Mouse (Mus musculus): ENCODE results near the gene Slc25a12.

Slc25a12 gene

DNA sequence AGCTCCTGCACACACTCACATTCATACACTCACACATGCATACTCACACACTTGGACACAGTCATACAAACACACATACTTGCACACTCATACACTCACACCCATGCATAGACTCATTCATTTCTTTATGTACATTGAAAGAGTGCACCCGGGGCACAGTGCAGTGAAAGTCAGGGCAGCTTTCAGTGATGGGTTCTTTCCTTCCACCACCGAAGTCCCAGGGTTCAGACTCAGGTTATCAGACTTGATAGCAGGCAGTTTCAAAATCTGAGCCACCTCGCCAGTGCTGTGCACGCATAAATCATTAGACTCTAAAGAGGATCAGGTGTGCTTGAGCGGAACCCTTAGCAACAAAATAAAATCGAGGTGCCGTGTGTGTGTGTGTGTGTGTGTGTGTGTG lies 17.4 kb downstream of the Slc25a12 start:
- DNase-seq (ENCODE audit: low spot score in 2 of 2) = no peak

DNA sequence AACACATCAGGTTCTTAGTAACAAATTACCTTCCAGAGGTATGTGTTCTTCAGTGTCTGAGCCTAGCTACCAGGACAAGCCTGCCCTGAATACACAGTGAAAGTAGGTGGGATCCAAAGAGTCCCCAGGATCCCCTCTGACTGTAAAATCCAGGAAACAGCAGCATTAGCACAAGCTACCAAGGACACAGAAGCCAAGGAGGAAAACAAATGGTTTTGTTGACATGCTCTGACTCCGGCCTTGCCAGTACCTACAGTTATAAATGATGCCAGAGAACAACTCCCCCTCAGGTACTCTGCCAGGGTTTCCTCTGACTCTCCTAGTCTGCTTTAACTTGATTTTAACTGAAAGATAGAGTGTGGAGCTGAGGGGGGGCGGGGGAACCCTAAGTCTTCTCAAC lies 18.0 kb downstream of the Slc25a12 start:
- no peak for DNase-seq (ENCODE audit: low spot score in 2 of 2)

DNA sequence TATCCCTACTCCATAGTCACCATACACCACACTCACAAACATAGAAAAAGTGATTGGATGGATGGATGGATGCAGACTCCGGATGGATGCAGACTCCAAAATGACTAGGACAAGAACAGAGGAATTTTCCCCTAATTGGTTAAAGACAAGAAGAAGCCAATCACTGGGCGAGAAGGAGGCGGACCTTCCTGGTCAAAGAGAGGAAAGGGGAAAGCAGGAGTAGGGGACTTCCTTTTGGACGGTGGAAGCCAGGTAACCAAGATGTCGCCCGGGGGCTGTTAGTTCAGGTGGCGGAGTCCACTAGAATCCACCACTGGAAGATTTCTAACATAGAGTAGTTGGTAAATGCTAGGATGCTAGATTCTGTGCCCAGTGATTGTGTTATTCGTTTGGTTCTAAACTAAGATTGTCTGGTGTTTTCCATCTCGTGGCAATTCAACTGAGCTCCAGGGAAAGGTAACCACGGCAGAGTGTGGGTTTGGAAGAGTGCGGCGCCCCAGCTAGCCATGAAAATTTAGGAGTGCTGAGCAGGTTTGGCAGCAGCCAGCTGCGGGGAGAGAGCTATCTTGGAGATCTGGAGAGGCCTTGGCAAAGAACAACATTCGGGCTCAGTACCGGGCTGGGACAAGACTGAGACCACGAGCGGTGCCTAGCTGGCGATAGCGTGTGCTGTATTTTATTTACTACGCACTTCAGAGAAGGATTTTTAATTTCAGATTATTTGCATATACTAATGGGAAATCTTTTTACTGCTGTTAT lies 19.6 kb downstream of the Slc25a12 start:
- DNase-seq (ENCODE audit: low spot score in 2 of 2) = no peak

DNA sequence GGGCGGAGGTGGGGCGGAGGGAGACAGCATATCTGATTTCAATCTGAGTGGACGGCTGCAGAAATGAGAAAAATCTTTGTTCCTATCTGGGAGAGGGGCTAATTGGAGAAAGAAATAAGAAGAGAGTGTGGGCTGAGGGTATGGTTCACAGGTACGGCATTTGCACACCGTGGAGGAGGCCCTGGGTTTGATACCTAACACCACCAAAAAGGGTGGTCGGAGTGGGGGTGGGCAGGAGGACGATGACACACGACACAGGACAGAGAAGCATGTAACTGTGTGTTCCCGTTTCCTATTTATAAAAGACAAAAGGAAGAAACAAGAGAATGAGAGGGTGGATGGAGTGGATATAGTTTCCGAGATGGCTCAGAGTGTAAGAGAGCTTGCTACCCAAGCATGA lies 20.4 kb downstream of the Slc25a12 start:
- DNase-seq (ENCODE audit: low spot score in 2 of 2) = no peak

- no peak for DNase-seq (ENCODE audit: low spot score in 2 of 2)
Observed at GRCm38 (mm10) chr2:71343884-71344640, 23.5 kb downstream of the Slc25a12 start.

DNA sequence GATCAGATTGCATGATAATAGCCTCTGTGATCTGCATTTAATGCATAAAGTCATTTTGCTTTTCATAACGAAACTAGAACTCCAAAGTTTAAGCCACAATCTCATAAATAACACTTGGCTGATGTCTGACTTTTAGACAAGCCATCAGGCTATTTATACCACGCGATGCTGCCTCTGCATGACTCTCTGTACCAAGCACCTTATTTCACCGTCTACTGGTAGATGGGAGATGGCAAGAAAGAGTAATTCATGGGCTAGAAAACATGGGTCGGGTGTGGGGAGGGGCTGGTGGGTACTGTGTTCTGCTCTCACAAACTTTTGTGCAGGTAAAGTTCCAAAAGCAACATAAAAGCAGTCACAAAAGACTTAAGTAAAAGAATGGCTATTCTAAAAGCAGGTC lies 27.4 kb downstream of the Slc25a12 start:
- DNase-seq (ENCODE audit: low spot score in 2 of 2) = no peak

DNA sequence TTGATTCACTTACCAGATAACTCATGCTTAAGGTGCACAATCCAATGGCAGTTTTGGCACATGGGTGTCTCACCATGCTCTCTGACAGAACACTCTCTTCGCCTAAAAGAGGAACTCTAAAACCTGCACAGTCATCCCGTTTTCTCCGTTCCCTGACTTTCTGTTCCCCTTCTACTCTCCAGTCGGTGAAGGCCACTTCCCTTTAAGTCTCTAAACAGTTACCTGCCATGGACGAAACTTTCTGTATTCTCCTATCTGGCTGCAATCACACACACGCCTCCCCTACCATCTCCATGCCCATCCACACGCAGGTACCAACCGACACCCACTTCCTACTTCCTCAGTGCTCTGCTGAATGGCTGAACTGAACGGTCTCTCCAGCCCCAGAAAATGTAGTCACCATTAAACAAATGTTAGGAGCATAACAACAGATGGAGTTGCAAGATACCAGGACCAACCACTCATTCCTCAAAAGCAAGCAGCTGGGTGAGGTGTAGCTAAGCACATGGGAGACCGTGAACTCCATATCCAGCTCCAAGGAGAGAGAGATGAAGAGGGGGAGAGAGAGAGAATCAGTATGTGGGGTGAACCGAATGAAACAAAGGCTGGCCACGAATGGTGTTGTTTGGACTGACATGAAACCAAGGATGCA lies 29.3 kb downstream of the Slc25a12 start:
- peak in 1 of 2 experiments; percentile 11 for DNase-seq (ENCODE audit: low spot score in 2 of 2)

DNA sequence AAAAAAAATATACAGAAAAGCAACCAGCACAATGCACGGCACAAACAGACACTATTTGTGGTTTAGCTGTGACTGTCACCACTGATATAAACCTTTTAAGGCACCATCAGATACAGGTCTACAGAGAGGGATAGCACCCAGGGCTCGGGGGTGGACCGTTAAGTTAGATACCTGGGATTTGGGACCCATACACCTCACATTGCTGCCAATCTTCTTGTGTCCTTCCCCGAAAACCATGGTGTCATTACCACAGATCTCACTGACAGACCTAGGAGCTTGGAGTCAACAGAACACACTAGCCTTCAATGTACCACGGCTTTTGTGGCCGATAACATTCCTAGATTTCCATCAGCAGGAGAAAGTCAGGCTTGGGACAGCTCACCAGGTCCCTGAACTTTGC lies 30.9 kb downstream of the Slc25a12 start:
- DNase-seq (ENCODE audit: low spot score in 2 of 2) = no peak

DNA sequence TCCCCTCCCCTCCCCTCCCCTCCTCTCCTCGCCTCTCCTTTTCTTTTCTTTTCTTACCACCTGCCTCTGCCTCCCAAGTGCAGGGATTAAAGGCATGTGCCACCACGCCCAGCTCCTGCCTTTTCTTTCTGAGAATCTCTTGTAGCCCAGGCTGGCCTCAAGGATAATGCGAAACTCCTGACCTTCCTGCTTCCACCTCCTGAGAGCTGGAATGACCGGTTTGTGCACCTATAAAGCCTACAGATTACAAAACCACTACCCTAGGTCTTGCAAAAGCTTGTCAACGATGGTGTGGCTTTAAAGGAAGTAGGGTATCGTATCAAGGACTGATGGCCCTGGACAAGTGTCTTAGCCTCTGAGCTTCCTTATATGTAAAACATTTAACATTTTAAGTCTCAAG lies 31.3 kb downstream of the Slc25a12 start:
- no peak for DNase-seq (ENCODE audit: low spot score in 2 of 2)

DNA sequence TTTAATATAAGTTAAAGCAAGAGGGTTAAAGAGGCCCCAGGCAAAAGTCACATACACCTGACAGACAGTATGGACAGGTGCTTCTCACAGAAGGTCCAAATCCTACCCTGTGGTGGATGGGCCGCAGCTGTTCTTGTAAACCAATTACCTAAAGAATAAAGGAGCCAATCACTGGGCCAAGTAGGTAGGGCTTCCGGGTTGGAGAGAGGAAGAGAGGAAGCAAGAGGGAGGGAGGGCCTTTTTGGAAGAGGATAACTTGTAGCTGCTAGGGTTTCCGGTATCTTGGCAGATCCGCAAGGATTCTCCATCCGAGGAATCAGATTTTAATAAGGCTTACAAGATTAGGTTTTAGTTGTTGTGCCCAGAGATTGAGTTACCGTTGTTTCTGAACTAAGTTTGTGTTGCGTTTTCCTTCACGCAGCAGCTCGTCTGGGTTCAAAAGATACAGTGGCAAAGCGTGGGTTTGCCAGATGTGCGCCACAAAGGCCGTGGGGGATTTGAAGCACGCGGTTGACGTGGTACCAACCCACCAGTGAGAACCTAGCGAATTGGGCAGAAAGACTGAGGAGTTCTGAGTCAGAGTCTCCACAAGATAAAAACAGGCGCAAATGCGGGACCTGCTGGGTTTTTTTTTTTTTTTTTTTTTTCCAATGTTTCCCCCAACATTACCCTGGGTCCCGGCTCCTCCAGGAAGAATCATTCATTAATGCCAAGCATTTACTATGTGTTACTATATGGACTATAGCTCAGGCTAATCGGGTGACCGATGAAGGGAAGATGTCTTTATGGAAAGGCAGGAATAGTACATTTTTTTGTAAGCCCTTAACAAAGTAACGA lies 33.3 kb downstream of the Slc25a12 start:
- no peak for DNase-seq (ENCODE audit: low spot score in 2 of 2)

DNA sequence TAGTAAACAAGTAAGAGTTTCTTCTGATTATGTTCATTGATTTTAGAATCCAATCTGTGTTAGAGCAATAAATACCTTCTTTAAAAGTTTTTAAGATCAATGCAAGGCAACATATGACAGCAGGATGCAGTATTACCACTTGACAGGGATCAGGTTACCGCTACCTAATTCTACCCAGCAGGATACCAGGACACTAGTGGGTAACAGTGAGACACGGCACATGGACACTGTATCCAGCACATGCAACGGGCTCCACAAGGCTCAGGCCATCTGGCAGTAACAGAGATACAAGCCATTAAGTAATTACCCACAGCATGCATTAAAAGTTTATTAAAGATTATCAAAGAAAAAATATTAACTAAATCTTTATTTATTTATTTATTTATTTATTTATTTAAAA lies 37.8 kb downstream of the Slc25a12 start:
- DNase-seq (ENCODE audit: low spot score in 2 of 2) = no peak

DNA sequence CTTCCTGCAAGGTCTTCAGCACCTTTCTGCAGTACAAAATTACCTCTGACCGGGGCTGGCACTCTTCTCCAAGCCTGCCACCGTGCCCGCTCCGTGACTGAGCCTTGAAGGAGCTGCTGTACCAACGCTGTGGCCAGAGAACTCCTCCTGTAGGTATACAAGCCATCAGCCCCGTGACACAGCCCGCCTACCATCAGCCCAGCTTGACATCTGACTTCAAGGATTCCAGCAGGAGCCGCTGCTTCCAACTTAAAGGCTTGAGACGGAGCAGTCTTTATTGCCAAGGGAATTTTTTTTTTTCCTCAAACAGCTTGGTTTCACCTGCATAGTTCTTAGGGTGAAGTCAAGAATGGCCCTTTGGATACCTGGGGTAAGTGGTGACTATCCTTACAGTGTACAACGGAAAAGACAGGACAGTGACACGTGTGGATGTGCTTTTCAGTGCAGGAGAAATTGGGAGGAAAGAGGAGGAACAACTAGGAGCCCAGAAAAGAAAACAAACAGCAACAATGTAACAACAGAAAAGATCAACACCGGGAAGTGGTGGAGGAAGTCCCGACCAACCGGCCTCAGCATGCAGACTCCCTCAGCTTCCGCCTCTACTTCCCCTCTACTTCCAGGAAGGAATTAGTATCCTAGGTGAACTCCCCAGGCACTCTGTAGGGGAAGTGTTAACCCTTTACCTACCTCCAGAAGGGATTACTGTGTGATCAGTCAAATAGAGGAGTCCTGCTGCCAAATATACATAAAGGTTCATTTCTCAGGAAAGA lies 39.0 kb downstream of the Slc25a12 start:
- no peak for DNase-seq (ENCODE audit: low spot score in 2 of 2)

DNA sequence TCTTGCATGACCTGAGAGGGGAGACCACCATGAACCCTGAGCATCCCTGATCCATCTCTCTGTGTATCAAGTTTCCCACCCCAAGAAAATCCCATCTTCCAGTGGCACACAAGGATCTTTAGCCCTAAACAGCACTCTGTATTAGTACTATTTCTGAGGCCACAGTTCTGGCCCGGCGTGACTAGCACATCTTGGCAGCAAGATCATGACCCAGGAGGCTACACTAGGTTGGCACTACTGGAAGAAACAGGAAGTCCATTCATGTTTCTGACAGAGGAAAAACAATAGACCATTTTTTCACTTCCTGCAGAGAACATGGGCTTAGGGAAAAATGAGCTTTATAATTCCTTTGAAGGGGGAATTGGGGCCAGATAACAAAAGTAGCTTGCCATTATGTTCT lies 39.8 kb downstream of the Slc25a12 start:
- no peak for DNase-seq (ENCODE audit: low spot score in 2 of 2)

DNA sequence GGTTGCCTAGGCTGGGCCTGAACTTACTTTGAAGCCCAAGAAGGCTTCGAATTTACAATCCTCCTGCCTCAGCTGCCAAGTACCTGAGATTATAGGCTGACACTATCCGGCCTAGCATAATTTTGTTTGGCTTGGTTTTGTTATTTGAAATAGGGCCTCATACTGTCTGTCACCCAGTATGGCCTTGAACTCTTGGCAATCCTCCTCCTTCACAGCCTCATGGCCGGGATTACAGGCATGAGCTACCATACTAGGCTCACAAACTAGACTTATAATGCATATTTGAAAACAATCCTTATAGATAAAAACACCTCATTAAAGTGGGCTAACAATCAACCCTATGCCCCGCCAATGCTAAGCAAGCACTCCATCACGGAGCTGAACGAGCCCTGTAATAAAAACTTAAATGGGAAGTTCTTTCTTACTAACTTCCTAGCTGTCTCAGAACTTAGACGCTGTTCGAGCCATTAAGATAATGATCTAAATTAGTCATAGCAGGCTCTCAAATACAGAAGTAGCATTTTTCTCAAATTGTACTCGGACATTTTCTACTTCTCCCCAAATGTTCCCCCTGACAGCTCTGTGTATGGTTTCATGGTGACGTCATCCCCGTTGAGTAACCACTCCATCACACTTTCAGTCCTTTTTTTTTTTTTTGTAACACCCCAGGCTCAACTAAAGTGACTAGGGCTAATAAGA lies 40.6 kb downstream of the Slc25a12 start:
- no peak for DNase-seq (ENCODE audit: low spot score in 2 of 2)

- DNase-seq (ENCODE audit: low spot score in 2 of 2) = no peak
Observed at GRCm38 (mm10) chr2:71323886-71324285, 43.7 kb downstream of the Slc25a12 start.

DNA sequence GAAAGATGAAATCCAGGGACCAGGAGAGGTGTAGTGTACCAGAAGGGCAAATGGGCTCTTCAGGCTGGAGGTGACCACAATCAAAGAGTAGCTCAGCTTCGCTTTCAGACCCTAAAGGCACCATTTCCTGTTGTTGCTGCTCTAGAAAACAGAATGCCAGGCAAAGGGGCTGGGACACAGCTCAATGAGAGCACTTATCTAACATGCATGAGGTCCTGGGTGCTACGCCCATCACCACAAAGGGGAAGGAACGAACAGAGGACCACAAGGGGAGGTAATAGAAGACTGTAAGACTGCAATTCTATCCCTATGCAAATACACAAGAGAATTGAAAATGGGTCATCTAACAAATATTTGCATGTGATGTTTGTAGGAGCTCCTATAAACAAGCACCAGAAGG lies 46.1 kb downstream of the Slc25a12 start:
- no peak for DNase-seq (ENCODE audit: low spot score in 2 of 2)

- no peak for DNase-seq (ENCODE audit: low spot score in 2 of 2)
Observed at GRCm38 (mm10) chr2:71316116-71316789, 51.3 kb downstream of the Slc25a12 start.

- DNase-seq (ENCODE audit: low spot score in 2 of 2) = no peak
Observed at GRCm38 (mm10) chr2:71315022-71315421, 52.5 kb downstream of the Slc25a12 start.

DNA sequence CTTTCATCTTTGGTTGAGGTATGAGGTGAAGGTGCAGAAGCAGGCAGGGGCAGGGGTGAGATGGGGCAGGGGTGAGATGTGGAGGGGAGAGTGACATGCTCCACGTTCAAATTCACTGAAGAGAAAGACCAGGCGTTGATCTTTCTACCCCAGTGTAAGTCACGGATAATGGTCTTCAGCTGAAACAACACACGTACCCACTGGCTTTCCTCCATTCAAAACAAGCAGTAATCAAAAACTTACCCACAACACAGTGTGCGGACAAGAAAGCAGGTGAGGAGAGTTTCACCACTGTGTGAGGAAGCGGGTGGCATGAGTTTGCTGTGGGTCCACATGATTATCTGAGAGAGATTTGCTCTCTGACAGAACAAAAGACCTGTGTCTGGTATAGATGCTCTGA lies 53.5 kb downstream of the Slc25a12 start:
- no peak for DNase-seq (ENCODE audit: low spot score in 2 of 2)

DNA sequence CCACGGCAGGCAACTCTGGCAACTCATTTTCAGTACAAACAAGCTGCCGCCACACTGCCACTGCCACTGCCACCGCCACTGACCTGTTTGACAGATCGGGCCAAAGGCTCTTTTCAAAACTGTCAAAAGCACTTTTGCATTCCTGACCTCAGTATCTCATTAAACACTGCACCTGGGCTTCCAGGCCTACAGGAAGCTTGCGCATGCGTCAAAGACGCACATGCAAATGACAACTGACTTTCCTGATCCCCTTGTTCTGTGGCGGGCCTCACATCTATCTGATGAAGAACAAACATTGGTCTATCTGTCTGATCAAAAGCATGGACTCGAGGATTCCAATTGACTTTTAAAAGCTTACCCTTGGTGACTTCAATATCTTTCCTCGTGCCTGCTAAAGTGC lies 55.5 kb downstream of the Slc25a12 start:
- no peak for DNase-seq (ENCODE audit: low spot score in 2 of 2)

Data from natural killer cell, adult 2 months (primary cell).